Mouse (Mus musculus) common myeloid progenitor, adult 5-6 weeks (primary cell): ENCODE results near the gene Tspo. TPM values are rescaled to one million over a fixed set of nuclear protein-coding genes. Genes with fewer than 3 reads are reported as not detected.

Experiments
- ATAC-seq: replicated peaks from 2 replicates; pipeline ENCODE4 v1.8.0; 2016; ENCODE audit warnings: low read depth, mild to moderate bottlenecking, moderate TSS enrichment, inconsistent platforms; ENCODE audit not compliant: poor library complexity, severe bottlenecking
- total RNA-seq: library from RNA; stranded (forward); fragments of 200-1000, 187-1606 nt; gene quantifications from 2 replicates; pipeline ENCODE4 v1.2.3, GENCODE M21; 2017

The Tspo gene
- total RNA-seq, 1 experiment from 2014 or later: 78.3 TPM

GRCm38 (mm10) chr15:83575543-83575942 lies 12.2 kb downstream of the Tspo start:
- no peak for ATAC-seq

GRCm38 (mm10) chr15:83576651-83577050 lies 13.3 kb downstream of the Tspo start:
- no peak for ATAC-seq

GRCm38 (mm10) chr15:83582931-83583330 lies 19.5 kb downstream of the Tspo start:
- ATAC-seq: no peak

- peak; percentile 86 for ATAC-seq
Observed at GRCm38 (mm10) chr15:83583419-83584156, 20.2 kb downstream of the Tspo start.

GRCm38 (mm10) chr15:83584741-83585220 lies 21.4 kb downstream of the Tspo start:
- no peak for ATAC-seq

GRCm38 (mm10) chr15:83590841-83591240 lies 27.4 kb downstream of the Tspo start:
- ATAC-seq: no peak

GRCm38 (mm10) chr15:83591758-83592157 lies 28.4 kb downstream of the Tspo start:
- ATAC-seq: no peak

GRCm38 (mm10) chr15:83592260-83593188 lies 29.1 kb downstream of the Tspo start:
- no peak for ATAC-seq

- no peak for ATAC-seq
Observed at GRCm38 (mm10) chr15:83593189-83593585, 29.8 kb downstream of the Tspo start.

GRCm38 (mm10) chr15:83593702-83594512 lies 30.5 kb downstream of the Tspo start:
- peak; percentile 24; the same call in 1 of the 2 replicates for ATAC-seq

- peak; percentile 81 for ATAC-seq
Observed at GRCm38 (mm10) chr15:83594513-83595363, 31.3 kb downstream of the Tspo start, which contains the start of gene Ttll12. Gene Ttll12, minus strand, starts transcription at chr15:83595157.

GRCm38 (mm10) chr15:83595364-83595711 lies 31.9 kb downstream of the Tspo start:
- ATAC-seq: no peak

- ATAC-seq: no peak
Observed at GRCm38 (mm10) chr15:83596833-83597232, 33.4 kb downstream of the Tspo start.

GRCm38 (mm10) chr15:83601185-83601584 lies 37.8 kb downstream of the Tspo start:
- ATAC-seq: no peak

GRCm38 (mm10) chr15:83602372-83603045 lies 39.1 kb downstream of the Tspo start:
- ATAC-seq: peak; percentile 86

GRCm38 (mm10) chr15:83603046-83603396 lies 39.6 kb downstream of the Tspo start:
- ATAC-seq: peak; percentile 6; the same call in 1 of the 2 replicates

GRCm38 (mm10) chr15:83603426-83603825 lies 40.0 kb downstream of the Tspo start:
- no peak for ATAC-seq

- ATAC-seq: no peak
Observed at GRCm38 (mm10) chr15:83606216-83606615, 42.8 kb downstream of the Tspo start.

- ATAC-seq: no peak
Observed at GRCm38 (mm10) chr15:83606700-83607099, 43.3 kb downstream of the Tspo start.
